Mouse (Mus musculus) embryonic fibroblast, embryonic 13.5 days (primary cell): ENCODE results near the gene Aqp2.

Experiments used
- CTCF ChIP-seq: IDR thresholded peaks from 2 replicates; pipeline ENCODE4 v1.5.1; 2011; ENCODE audit warnings: mild to moderate bottlenecking, control low read depth, low read length, moderate library complexity, borderline replicate concordance; ENCODE audit not compliant: insufficient read depth
- POLR2A ChIP-seq: IDR thresholded peaks from 2 replicates; pipeline ENCODE4 v1.6.1; 2011; ENCODE audit warnings: low read depth, mild to moderate bottlenecking, control low read depth, low read length, moderate library complexity

DNA sequence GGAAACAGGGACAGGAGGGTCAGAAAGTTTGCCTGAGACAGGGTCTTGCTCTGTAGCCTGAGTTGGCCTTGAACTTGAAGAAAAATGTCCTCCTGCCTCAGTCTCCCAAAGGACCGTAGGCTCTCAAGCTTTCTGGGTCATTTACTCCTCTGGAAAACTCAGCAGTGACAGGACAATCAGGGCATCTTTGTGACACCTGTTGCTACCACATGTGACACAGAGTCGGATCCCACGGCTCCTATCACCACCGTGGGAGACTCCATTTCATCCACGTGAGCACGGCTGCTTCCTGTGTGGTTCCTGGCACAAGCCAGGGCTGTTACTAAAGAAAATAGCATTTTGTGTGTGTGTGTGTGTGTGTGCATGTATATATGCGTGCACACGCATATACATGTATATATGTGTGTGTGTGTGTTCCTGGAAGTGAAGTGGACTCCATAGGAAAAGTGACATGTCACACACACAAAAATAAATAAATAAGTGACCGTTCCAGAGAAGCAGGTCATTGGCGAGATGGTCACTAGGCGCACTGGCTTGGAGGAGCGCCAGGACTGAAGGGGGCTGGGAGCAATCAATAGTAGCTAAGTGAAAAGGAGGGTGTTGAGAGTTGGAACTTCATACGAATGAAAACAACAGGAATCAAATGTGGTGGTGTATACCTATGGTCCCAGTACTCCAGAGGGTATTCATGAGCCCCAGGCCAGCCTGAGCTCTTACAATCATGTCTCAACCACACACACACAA is 29.7 kb downstream of the Aqp2 start:
- TF ChIP-seq CTCF: no peak
- no peak for TF ChIP-seq POLR2A
